Mouse (Mus musculus) lung, postnatal 0 days (tissue): Measurements from ENCODE around the gene Tln1. TPM values are rescaled to one million over a fixed set of nuclear protein-coding genes. Genes with fewer than 3 reads are reported as not detected.
A peak's percentile ranks its signal among the peaks of the same experiment; 100 is the strongest.

Experiments
- ATAC-seq: fragments of 200-750 bp; cut with Nextera tagmentation; 2 replicates; pipeline ENCODE4 v1.8.0; 2017; ENCODE audit warnings: moderate library complexity
- DNase-seq: peaks from one replicate; pipeline ENCODE4 v3.0.0-alpha.2; 2016; ENCODE audit warnings: low spot score
- H3K27ac ChIP-seq: fragments of 300-500 bp; sonication (generic); 2 replicates; pipeline ENCODE4 v1.5.1; 2014; ENCODE audit warnings: antibody characterized with exemption, mild to moderate bottlenecking, low read length, mixed read lengths
- H3K27me3 ChIP-seq: fragments of 300-500 bp; sonication (generic); replicated peaks from 2 replicates; pipeline ENCODE4 v1.6.1; 2014; ENCODE audit warnings: low read length, mixed read lengths; ENCODE audit not compliant: insufficient read depth
- H3K36me3 ChIP-seq: fragments of 300-500 bp; sonication (generic); 2 replicates; pipeline ENCODE4 v1.6.1; 2014; ENCODE audit warnings: low read length, mixed read lengths; ENCODE audit not compliant: insufficient read depth
- H3K4me1 ChIP-seq: fragments of 300-500 bp; sonication (generic); 2 replicates; pipeline ENCODE4 v1.6.1; 2014; ENCODE audit warnings: antibody characterized with exemption, low read depth, low read length, mixed read lengths; ENCODE audit not compliant: insufficient read depth
- H3K4me2 ChIP-seq: fragments of 300-500 bp; sonication (generic); replicated peaks from 2 replicates; pipeline ENCODE4 v1.6.1; 2014; ENCODE audit warnings: low read depth, mild to moderate bottlenecking, low read length, moderate library complexity, mixed read lengths
- H3K4me3 ChIP-seq: fragments of 300-500 bp; sonication (generic); 2 replicates; pipeline ENCODE4 v1.5.1; 2014; ENCODE audit warnings: low read depth, low read length
- H3K9ac ChIP-seq: fragments of 300-500 bp; sonication (generic); replicated peaks from 2 replicates; pipeline ENCODE4 v1.6.1; 2014; ENCODE audit warnings: low read depth, mild to moderate bottlenecking
- H3K9me3 ChIP-seq: fragments of 300-500 bp; sonication (generic); 2 replicates; pipeline ENCODE4 v1.6.1; 2016; ENCODE audit warnings: low read length, mixed read lengths
- CTCF ChIP-seq: IDR thresholded peaks from 2 replicates; pipeline ENCODE4 v1.5.1; 2016; ENCODE audit warnings: antibody characterized with exemption, mild to moderate bottlenecking
- EP300 ChIP-seq: IDR thresholded peaks from 2 replicates; pipeline ENCODE4 v1.6.1; 2016; ENCODE audit warnings: antibody characterized with exemption, mild to moderate bottlenecking, control low read depth
- WGBS: fragments of 180-500 bp; shearing (Covaris S2); extraction: QIAGEN DNeasy Blood & Tissue Kit; methylation state at CpG from one replicate; pipeline ENCODE4 v1.1.7; 2014; 5-methylcytosine and 5-hydroxymethylcytosine counted together
- polyA plus RNA-seq: library from polyadenylated mRNA; unstranded; fragments of >200 nt; fragmentation: Nextera tagmentation; extraction: Ambion mirVana; gene quantifications from 2 replicates; pipeline ENCODE4 v1.2.1, GENCODE M21; 2015

The Tln1 gene
- polyA plus RNA-seq, 1 experiment from 2014 or later: 75.6 TPM

DNA sequence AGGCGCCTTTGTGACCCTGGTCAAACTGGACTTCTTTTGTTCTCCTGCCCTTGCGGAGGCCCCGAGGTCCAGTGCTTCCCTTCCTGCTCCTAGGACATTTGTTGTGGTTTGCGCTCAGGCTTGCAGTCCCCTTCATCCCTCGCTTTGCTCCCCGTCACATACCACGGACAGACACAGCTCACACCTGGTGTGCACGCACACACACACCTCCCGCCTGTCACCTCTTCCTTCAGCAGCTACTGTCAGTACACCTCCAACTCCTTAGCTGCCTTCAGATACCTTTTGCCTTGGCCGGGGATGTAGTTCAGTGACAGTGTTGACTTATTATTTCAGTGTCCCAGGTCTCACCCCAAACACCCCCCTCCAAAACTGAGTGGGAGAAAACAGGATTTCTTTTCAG lies 23.2 kb upstream of the Tln1 start:
- H3K4me1 ChIP-seq: no peaks in the 10 kb centered on the region; the same call in 1 of the 2 replicates
- TF ChIP-seq CTCF (no peak), EP300 (no peak)
- ATAC-seq (no peak), DNase-seq (no peak)
- peaks cover 25% of the 10 kb centered on the region; the same call in 1 of the 2 replicates for H3K36me3 ChIP-seq
- no peak overlapping the region for H3K9ac ChIP-seq
- H3K27me3 ChIP-seq: no peaks in the 10 kb centered on the region; the same call in 1 of the 2 replicates
- no peak overlapping the region for H3K27ac ChIP-seq
- WGBS: 38% methylated on average over 9 of the region's 10 CpGs
- no peak overlapping the region for H3K4me2 ChIP-seq
- no peaks in the 10 kb centered on the region for H3K9me3 ChIP-seq
- H3K4me3 ChIP-seq: no peak overlapping the region

- DNase-seq (no peak), ATAC-seq (no peak)
- Histone ChIP-seq H3K4me2 (no peak within 1 kb of the TSS), H3K4me3 (no peak within 1 kb of the TSS), H3K36me3 (peaks cover 28% of the 10 kb centered on the region; the same call in 1 of the 2 replicates), H3K27me3 (no peaks in the 10 kb centered on the region; the same call in 1 of the 2 replicates), H3K4me1 (peaks cover under 1% of the 10 kb centered on the region; the same call in 1 of the 2 replicates), H3K27ac (no peak within 1 kb of the TSS), H3K9me3 (no peaks in the 10 kb centered on the region), H3K9ac (no peak within 1 kb of the TSS)
- WGBS: 62% methylated on average over 12 of the region's 12 CpGs
- no peak for TF ChIP-seq EP300
- TF ChIP-seq CTCF: peak; percentile 11; the same call in 1 of the 2 replicates
Observed at GRCm38 (mm10) chr4:43584444-43585416, 22.2 kb upstream of the Tln1 start, which contains the start of gene Msmp. Msmp (minus strand) TSS chr4:43584494.

DNA sequence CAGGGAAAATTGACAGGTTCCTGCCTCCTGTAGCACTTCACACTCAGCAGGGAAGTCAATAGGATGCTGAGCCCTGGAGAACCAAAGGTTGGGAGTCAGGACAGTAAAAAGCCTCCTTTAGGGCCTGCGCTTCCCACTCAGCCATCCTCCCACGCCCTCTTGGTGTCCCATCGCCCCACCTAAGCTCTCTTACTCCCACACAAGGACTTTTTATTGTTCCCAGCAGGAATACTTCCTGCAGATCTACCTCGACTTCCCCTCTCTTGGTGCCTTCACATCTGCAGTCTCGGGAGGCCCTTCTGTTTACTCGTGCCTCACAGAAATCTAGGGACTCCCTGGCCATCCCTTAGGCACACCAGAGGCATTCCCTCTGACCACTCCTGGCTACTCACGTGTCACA lies 20.9 kb upstream of the Tln1 start:
- ATAC-seq (no peak), DNase-seq (no peak)
- TF ChIP-seq EP300: no peak
- TF ChIP-seq CTCF: no peak
- peaks cover 6% of the 10 kb centered on the region; the same call in 1 of the 2 replicates for H3K4me1 ChIP-seq
- no peaks in the 10 kb centered on the region for H3K9me3 ChIP-seq
- 68% methylated on average over 7 of the region's 7 CpGs for WGBS
- H3K27me3 ChIP-seq: no peaks in the 10 kb centered on the region; the same call in 1 of the 2 replicates
- no peak overlapping the region for H3K4me3 ChIP-seq
- H3K4me2 ChIP-seq: no peak overlapping the region
- no peak overlapping the region for H3K9ac ChIP-seq
- peaks cover 28% of the 10 kb centered on the region; the same call in 1 of the 2 replicates for H3K36me3 ChIP-seq
- no peak overlapping the region for H3K27ac ChIP-seq

- TF ChIP-seq EP300 (no peak), CTCF (no peak)
- 91% methylated on average over 5 of the region's 5 CpGs for WGBS
- H3K27me3 ChIP-seq: no peaks in the 10 kb centered on the region; the same call in 1 of the 2 replicates
- H3K36me3 ChIP-seq: peaks cover 28% of the 10 kb centered on the region; the same call in 1 of the 2 replicates
- no peak overlapping the region for H3K27ac ChIP-seq
- H3K4me2 ChIP-seq: no peak overlapping the region
- H3K9ac ChIP-seq: no peak overlapping the region
- H3K4me3 ChIP-seq: no peak overlapping the region
- H3K4me1 ChIP-seq: peaks cover 12% of the 10 kb centered on the region; the same call in 1 of the 2 replicates
- no peak for DNase-seq
- H3K9me3 ChIP-seq: no peaks in the 10 kb centered on the region
- no peak for ATAC-seq
Observed at GRCm38 (mm10) chr4:43582241-43582640, 19.8 kb upstream of the Tln1 start.

DNA sequence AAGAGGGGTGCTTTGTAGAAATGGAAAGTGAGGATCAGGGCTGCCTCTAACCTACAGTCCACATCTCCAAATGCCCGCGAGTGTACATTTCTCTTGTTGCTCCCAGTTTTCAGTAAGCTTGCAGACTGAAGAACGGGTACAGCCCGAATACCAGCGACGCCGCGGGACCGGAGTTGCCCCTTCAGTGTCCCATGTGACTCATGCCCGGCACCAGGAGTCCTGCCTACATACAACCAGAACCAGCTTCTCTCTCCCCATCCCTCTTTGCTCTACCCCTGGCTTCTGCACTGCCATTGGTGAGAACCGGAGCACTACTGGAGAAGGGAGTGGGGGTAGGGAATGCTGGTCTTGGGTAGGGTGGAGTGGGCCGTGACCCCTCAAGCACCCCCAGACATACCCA lies 18.9 kb upstream of the Tln1 start:
- Histone ChIP-seq H3K27ac (no peak overlapping the region), H3K4me2 (no peak overlapping the region), H3K36me3 (peaks cover 28% of the 10 kb centered on the region; the same call in 1 of the 2 replicates), H3K27me3 (no peaks in the 10 kb centered on the region; the same call in 1 of the 2 replicates), H3K4me3 (no peak overlapping the region), H3K4me1 (peaks cover 20% of the 10 kb centered on the region; the same call in 1 of the 2 replicates), H3K9me3 (no peaks in the 10 kb centered on the region), H3K9ac (no peak overlapping the region)
- no peak for TF ChIP-seq CTCF
- TF ChIP-seq EP300: no peak
- WGBS: 97% methylated on average over 12 of the region's 12 CpGs
- no peak for DNase-seq
- no peak for ATAC-seq

DNA sequence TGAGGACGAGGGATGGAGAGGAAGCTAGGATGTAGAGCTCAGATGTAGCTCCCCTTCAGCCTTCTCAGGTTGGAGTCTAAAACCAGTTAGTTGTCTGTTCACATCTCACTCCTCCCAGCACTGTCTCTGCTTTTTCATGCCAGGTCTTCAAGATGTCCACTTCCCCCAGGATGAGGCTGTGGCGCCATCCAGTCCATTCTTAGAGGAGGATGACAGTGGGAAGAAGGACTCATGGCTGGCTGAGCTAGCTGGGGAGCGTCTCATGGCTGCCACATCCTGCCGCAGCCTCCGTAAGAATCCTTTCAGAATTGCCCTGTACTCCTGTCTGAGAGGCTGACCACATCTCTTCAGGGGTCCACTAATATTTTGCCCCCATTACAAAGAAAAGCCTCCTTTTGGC lies 18.2 kb upstream of the Tln1 start:
- WGBS: 89% methylated on average over 5 of the region's 5 CpGs
- no peak for DNase-seq
- no peak for TF ChIP-seq EP300
- no peak for TF ChIP-seq CTCF

More for the DNA sequence above, 18.2 kb upstream of the Tln1 start:
- Histone ChIP-seq H3K27ac (no peak overlapping the region), H3K4me3 (no peak overlapping the region), H3K9ac (no peak overlapping the region), H3K9me3 (no peaks in the 10 kb centered on the region), H3K36me3 (peaks cover 28% of the 10 kb centered on the region; the same call in 1 of the 2 replicates), H3K27me3 (no peaks in the 10 kb centered on the region), H3K4me2 (no peak overlapping the region), H3K4me1 (peaks cover 23% of the 10 kb centered on the region; the same call in 1 of the 2 replicates)
- ATAC-seq: no peak
